Mouse (Mus musculus): ENCODE measurements at regions not wholly inside any gene's neighbourhood (a gene's known extent, or its start where the extent isn't known, plus 50 kb on each side); places are given as distances from the start of the nearest gene placed in this dataset.
A peak's percentile ranks its signal among the peaks of the same experiment; 100 is the strongest.

DNA sequence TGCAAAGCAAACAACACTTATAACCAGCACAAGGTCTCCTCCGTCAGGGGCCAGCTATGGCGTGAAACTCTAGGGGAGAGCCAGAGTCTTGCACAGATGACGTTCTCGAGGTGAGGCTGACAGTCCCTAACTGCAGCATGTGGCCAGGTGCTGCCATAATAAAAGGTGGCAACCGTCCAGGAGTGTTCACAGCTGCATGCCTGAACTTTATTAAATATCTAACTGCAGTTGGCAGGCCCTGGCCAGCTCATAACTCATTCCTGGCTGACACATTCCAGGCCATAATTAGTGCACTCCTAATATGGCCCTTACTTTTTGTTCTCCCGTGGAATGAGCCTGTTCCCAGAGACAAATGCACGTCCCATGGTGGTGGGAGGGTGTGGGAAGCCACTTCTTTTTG lies 169.6 kb downstream of the Gas1 start:
- no peak for DNase-seq (ENCODE audit: low spot score in 2 of 2)

DNA sequence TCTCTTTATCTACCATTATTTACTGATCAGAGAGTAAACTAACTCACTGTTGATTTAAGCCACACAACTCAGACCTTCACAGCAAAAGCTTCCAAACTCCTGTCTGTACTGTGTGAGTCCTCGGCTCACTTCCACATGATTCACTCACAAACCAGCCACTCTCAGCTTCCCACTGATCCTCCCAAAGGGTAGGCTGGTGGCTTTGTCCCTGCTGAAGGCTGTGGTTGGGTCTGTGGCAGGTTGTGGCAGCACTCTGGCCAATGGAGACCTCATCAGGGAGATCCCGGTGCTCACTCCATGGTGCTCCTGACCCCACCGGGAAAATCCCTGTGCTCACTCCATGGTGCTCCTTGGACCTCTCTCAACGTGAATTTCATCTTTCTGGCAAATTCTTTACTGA lies 170.1 kb downstream of the Gas1 start:
- no peak for DNase-seq (ENCODE audit: low spot score in 2 of 2)

DNA sequence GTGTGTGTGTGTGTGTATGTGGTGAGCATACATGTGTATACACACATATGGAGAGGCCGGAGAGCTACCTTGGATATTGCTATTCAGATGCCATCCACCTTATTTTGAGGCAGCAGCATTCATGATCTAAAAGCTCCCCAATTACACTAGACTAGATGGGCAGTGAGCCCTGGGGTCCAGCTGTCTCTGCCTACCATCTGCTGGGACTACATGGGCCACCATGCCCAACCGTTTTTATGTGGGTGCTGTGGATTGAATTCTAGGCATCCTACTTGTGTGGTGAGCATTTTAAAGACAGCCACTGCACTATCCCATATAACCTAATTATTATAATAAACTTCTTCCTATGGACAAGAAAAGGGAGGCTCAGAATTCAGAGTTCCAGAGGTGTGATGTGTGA lies 172.6 kb downstream of the Gas1 start:
- DNase-seq (ENCODE audit: low spot score in 2 of 2), result no peak

- DNase-seq (ENCODE audit: low spot score in 2 of 2), result no peak
These were observed 175.1 kb downstream of the Gas1 start for GRCm38 (mm10) chr13:60002098-60002497.

DNA sequence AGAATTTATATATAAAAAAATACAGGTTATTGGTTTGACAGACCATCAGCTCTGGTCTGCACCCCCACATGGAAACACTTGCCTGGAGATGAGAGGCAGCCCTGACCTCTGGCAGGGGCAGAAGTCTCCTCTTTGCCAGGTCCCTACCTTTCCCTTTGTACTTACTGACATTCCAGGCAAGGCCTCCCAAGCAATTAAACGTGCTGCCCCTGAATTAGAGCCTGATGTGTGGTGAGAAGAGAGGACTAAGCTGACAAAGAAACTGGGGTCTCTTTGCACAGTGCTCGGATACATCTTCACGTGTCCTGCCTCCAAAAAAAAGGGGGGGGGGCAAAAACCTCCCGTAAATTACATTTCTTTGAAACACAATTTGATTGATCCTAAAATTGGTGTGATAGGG lies 175.5 kb downstream of the Gas1 start:
- no peak for DNase-seq (ENCODE audit: low spot score in 2 of 2)

- no peak for DNase-seq (ENCODE audit: low spot score in 2 of 2)
These were observed 176.4 kb downstream of the Gas1 start for GRCm38 (mm10) chr13:60000618-60001347.

- no peak for DNase-seq (ENCODE audit: low spot score in 2 of 2)
These were observed 174.5 kb upstream of the Tut7 start for GRCm38 (mm10) chr13:59997431-59997830.

DNA sequence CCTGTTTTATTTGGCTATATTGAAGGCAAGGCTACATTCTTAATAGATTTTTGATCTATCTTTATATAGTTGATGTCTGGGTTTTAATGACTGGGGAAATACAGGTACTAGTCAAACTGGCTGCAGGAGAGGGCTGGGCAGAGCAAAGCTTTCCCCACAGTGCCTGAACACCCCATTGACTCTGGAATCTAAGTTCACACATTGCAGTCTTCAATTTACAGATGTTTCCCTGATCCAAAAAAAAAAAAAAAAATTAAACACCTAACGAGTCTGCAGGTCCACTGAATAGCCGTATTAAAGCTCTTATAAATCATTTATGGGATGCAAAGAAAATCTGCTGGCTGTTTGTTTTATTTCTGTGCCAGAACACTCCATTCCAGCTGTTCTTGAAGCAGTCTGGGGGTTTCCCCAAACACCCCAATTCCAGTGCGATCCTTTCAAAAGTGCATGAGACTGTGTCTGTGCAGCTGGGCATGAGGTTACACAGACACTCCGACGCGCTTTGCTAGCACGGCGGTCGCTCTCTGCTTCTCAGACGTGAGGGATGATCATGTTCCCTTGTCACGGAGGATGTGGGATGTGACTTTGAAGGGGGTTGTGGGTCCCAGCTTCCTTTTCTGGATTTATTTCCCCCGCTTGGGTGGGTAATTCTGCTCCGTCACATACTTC lies 173.3 kb upstream of the Tut7 start:
- no peak for DNase-seq (ENCODE audit: low spot score in 2 of 2)

DNA sequence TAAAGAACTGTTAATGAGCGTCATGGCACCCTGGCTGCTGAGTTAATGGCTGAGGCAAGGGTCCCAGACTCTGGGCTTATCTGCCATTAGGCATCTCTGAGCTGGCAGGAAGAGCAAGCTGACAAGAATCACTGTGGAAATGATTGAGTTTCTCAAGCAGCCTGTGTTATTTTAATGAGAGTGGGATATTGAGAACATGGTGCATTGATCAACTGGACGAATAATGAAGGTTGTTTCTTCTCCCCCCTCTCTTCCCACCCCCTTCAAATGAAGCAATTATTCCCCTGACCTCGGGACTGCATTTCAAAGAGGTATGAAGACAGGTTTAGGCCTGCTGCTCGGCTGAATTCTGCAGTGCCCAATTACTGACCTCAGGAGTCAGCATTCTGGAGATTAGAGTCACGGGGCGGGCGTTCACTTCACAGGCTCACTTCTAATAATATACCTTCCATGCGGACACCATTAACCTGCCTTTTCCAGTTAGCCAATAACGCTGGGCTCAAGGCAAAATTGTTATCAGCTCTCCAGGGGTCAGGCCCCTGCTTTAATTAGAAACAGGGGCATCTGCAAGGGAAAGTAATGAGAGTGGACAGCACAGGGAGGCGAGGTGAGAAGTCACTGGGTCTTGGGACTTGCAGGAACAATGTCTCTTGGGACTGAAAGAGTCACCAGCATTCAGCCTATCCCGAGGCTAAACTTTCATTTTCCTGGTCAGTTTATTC lies 170.0 kb upstream of the Tut7 start:
- DNase-seq (ENCODE audit: low spot score in 2 of 2), result peak in 1 of 2 experiments; percentile 16

DNA sequence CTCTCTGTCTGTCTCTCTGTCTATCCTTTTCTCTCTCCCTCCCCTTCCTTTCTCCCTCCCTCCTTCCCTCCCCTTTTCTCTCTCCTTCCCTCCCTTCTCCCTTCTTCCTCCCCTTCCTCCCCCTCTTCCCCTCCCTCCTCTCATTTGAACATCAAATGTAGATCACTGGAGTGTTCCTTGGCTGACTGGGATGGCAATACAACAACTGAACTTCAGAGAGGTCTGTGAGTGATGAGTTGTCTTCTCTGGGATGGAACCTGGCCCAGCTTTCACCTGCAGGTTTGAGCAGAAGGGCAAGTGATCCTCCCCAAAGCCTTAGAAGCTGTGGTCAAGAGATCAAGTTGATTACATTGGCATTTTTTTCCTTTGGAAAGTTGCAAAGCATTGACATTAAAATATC lies 169.4 kb upstream of the Tut7 start:
- no peak for DNase-seq (ENCODE audit: low spot score in 2 of 2)

DNA sequence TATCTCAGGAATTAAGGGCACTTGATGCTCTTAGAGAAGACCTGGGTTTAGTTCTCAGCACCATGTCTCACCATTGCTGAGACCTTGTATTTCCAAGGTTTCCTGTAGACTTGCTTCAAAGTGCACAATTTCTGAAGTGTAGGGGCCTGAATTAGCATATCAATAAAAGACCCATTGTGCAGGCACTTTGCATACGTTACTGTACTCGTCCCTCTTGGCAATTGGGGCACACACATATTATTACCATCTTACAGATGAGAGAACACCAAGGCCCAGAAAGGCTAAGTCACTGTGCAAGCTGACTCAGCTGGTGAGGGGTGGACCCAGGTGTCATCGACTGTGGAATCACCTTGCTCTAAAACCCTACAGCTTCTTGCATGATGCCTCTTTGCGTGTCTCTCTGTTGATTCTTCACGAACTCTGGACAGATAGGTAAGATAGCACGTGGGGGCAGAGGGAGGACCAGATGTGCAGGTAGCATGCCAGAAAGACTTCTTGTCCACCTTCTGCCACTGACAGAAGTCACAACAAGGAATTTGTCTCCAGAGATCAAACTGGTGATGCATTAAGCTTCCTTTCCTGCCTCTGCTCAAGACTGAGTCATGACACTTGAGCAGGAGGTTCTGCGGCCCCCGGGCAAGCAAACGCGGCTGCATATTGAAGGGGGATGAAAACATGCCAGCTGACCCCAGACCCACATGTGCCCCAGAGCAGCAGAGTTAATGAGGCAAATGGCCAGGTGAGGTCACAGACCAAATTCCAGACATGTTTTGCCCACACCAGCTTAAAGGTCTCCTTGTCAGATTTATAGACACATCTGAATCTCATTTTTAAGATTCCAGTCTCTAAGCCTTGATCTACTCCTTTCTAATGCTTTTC lies 167.7 kb upstream of the Tut7 start:
- no peak for DNase-seq (ENCODE audit: low spot score in 2 of 2)

GRCm38 (mm10) chr13:59988393-59988965 lies 165.5 kb upstream of the Tut7 start:
- no peak for DNase-seq (ENCODE audit: low spot score in 2 of 2)

DNA sequence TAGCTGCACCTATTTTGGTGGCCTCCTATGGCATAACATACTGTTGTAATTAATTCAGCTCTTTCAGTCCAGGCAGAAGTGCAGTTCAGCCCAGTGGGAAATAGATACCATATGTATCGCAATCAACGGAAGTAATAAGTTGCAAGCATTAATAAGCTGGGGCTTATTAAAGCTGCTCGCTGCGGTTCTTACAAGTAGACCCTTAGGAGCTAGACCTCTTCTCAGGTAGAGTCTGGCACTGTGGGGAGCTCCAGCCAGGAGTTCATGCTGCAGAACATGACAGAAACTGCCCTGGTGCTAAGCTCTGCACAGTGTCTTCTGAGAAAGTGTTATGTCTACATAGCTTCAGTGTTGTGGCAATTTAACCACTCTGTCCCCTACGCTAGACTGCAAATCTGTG lies 153.5 kb upstream of the Tut7 start:
- DNase-seq (ENCODE audit: low spot score in 2 of 2), result no peak

DNA sequence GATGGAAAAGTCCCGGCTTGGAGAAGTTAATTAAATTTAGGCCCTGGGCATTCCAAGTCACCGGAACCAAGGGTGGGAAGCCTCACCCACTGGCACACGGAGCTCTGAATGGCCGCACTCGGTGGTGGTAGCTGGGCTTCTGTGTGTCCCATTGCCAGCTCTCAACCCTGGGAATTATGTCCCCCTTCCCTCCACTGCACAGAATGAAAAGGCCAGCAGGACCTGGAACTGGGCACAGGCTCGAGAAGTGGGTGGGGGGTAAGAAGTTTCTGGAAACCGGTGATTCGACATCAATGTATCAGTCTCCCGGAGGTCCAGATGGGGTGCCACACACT lies 149.1 kb upstream of the Tut7 start:
- DNase-seq (ENCODE audit: low spot score in 2 of 2), result no peak

DNA sequence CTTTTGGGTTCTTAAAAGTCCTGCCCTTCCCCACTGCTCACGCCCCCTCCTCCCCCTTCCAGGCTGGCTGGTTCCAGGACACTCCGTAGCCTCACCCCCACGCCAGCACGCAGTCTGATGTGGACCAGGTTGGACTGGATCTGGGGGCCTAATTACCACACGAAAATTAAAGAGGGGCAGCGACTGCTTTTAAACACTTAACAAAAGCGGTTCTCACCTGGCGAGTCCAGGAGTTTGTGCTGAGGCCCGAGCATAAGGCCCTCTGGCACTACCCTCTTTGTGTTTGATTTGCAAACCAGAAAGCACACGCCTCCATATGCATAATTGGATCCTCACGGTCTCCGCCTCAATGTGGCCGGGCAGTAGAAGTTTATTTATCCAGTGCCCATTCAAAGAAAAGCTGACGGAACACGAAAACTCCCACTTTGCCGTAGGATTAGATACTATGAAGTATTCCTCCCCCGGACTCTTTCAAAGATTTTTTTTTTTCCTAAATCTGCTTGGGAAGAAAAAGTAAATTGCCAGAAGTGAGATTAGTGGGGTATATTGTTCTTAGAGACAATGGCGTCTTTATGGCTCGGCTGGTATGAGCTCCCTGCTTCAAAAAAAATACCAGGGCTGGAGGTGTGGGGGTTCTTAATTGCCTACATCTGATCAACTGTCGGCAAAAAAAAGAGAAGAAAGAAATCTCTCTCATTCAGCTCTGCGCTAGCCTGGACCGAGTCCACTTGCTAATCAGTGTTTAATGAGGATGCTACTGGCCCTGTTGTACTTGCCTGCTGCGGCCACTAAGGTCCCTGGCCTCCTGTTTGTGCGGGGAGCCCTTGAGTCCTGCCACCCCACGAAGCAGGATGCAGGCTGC lies 148.5 kb upstream of the Tut7 start:
- DNase-seq (ENCODE audit: low spot score in 2 of 2), result no peak

GRCm38 (mm10) chr13:59970430-59970829 lies 147.5 kb upstream of the Tut7 start:
- DNase-seq (ENCODE audit: low spot score in 2 of 2), result no peak

GRCm38 (mm10) chr13:59969484-59969883 lies 146.5 kb upstream of the Tut7 start:
- DNase-seq (ENCODE audit: low spot score in 2 of 2), result no peak

- DNase-seq (ENCODE audit: low spot score in 2 of 2), result no peak
These were observed 145.8 kb upstream of the Tut7 start for GRCm38 (mm10) chr13:59968584-59969240.

DNA sequence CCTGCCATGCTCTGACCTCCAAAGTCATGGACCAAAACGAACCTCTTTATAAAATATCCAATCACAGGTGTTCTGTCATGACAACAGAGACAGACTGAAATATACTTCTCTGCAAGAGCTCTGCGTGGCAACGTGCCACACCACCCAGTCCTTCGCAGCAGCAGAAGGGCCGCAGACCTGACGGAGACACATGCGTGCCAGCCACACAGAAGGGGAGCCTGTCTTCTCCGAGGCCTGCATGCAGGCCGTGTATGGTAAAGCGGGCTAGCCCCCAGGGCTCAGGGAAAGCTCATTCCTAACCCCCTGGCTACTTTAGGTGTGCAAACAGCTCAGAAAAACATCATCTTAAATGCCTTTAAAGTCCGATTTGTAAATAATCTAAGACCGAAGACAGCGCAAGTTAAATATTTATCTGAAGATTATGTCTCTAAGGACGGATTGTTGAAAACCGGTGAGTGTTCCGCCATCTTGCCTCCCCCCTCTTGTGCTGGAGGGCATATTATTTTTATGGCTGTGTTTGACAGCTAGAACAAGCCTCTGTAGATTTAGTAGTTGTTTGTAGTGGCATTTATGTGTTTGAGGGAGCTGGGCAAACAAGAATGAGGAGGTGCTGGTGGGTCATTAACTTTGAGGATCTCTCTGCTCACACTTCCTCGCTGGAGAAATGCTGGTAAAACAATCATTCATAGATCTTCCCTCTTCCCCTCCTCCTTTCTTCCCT lies 143.7 kb upstream of the Tut7 start:
- no peak for DNase-seq (ENCODE audit: low spot score in 2 of 2)

- DNase-seq (ENCODE audit: low spot score in 2 of 2), result no peak
These were observed 142.0 kb upstream of the Tut7 start for GRCm38 (mm10) chr13:59964981-59965380.

Data from urinary bladder, postnatal 36 days (tissue).